Mouse (Mus musculus) C2C12 (cell line): ENCODE results near the gene Sirpa.

Experiments used
- CTCF ChIP-seq: IDR thresholded peaks from one replicate; pipeline ENCODE4 v1.5.1; 2011; ENCODE audit not compliant: control insufficient read depth, insufficient read depth, insufficient read length
- MAX ChIP-seq: IDR thresholded peaks from one replicate; pipeline ENCODE4 v1.6.1; 2011; ENCODE audit warnings: mild to moderate bottlenecking, control low read depth
- MYOG ChIP-seq: IDR thresholded peaks from one replicate; pipeline ENCODE4 v1.6.1; 2011; ENCODE audit not compliant: control insufficient read depth, insufficient read length; ENCODE audit errors: extremely low read depth

DNA sequence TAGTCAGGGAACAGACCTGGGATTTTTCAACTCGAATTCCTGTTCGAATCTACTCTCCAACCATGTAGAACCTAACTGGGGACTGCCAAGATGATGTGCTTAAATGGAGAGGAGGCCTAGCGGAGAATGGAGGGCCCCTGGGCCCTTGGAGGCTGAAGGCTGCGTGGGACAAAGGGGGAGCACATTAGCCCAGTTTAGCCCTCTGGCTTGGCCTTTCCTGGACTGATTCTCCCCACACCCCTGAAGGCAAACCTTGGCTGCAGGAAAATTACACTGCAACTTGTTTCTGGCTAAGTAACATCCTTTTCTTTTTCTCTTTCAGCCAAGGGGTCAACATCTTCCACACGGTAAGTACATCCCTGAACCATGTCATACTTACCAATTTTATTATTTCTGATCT is 28.2 kb downstream of the Sirpa start:
- TF ChIP-seq MAX (no peak), CTCF (no peak), MYOG (no peak)
